Mouse (Mus musculus) myocyte (in vitro differentiated cells): ENCODE measurements around the gene Gm45233.

Experiments
- MAX ChIP-seq: IDR thresholded peaks from one replicate; pipeline ENCODE4 v1.6.1; 2011; ENCODE audit warnings: low read depth, mild to moderate bottlenecking, control low read depth
- POLR2A ChIP-seq: IDR thresholded peaks from one replicate; pipeline ENCODE4 v1.6.1; 2011; ENCODE audit warnings: low read depth, mild to moderate bottlenecking, control low read depth, moderate library complexity; ENCODE audit not compliant: insufficient read length

GRCm38 (mm10) chr7:43408131-43408553 lies 35.8 kb upstream of the Gm45233 start, which contains the start of gene Siglecg:
- TF ChIP-seq MAX (no peak), POLR2A (no peak)
